Mouse (Mus musculus) forebrain, postnatal 0 days (tissue): ENCODE measurements around the gene Noct. TPM values are rescaled to one million over a fixed set of nuclear protein-coding genes. Genes with fewer than 3 reads are reported as not detected.

ENCODE experiments used
- ATAC-seq: fragments of 200-750 bp; cut with Nextera tagmentation; 2 replicates; pipeline ENCODE4 v1.8.0; 2017; ENCODE audit warnings: mild to moderate bottlenecking, moderate library complexity
- DNase-seq: peaks from one replicate; pipeline ENCODE4 v3.0.0-alpha.2; 2015
- H3K27ac ChIP-seq: fragments of 300-500 bp; sonication (generic); 2 replicates; pipeline ENCODE4 v1.5.1; 2014; ENCODE audit warnings: low read depth, mild to moderate bottlenecking, antibody characterized with exemption, low read length, moderate library complexity, mixed read lengths
- H3K27me3 ChIP-seq: fragments of 300-500 bp; sonication (generic); 2 replicates; pipeline ENCODE4 v1.6.1; 2014; ENCODE audit warnings: mild to moderate bottlenecking, low read length, mixed read lengths; ENCODE audit not compliant: insufficient read depth
- H3K36me3 ChIP-seq: fragments of 300-500 bp; sonication (generic); 2 replicates; pipeline ENCODE4 v1.6.1; 2014; ENCODE audit warnings: mild to moderate bottlenecking, moderate library complexity; ENCODE audit not compliant: insufficient read depth
- H3K4me1 ChIP-seq: fragments of 300-500 bp; sonication (generic); 2 replicates; pipeline ENCODE4 v1.6.1; 2014; ENCODE audit warnings: antibody characterized with exemption; ENCODE audit not compliant: insufficient read depth
- H3K4me2 ChIP-seq: fragments of 300-500 bp; sonication (generic); 2 replicates; pipeline ENCODE4 v1.6.1; 2014; ENCODE audit warnings: low read depth, mild to moderate bottlenecking, moderate library complexity
- H3K4me3 ChIP-seq: fragments of 300-500 bp; sonication (generic); 2 replicates; pipeline ENCODE4 v1.5.1; 2014; ENCODE audit warnings: low read depth, low read length, mixed read lengths
- H3K9ac ChIP-seq: fragments of 300-500 bp; sonication (generic); 2 replicates; pipeline ENCODE4 v1.6.1; 2014; ENCODE audit warnings: mild to moderate bottlenecking
- H3K9me3 ChIP-seq: fragments of 300-500 bp; sonication (generic); 2 replicates; pipeline ENCODE4 v1.6.1; 2016; ENCODE audit warnings: low read length
- CTCF ChIP-seq: sonication (generic); IDR thresholded peaks from 2 replicates; pipeline ENCODE4 v1.5.1; 2016; ENCODE audit warnings: antibody characterized with exemption, control low read depth, low read depth
- WGBS: fragments of 180-500 bp; shearing (Covaris S2); extraction: QIAGEN DNeasy Blood & Tissue Kit; methylation state at CpG from one replicate; pipeline ENCODE4 v1.1.7; 2014; 5-methylcytosine and 5-hydroxymethylcytosine counted together
- polyA plus RNA-seq: library from polyadenylated mRNA; unstranded; fragments of >200 nt; fragmentation: Nextera tagmentation; extraction: Ambion mirVana; gene quantifications from 2 replicates; pipeline ENCODE4 v1.2.1, GENCODE M21; 2015
- total RNA-seq: library from RNA; depleted of rRNA; stranded (reverse); fragments of >200 nt; gene quantifications from 2 replicates; pipeline ENCODE4 v1.2.3, GENCODE M21; 2014

Gene Noct
- total and polyA plus RNA-seq, 2 experiments from 2014 or later: 32.6 to 33.7 TPM

DNA sequence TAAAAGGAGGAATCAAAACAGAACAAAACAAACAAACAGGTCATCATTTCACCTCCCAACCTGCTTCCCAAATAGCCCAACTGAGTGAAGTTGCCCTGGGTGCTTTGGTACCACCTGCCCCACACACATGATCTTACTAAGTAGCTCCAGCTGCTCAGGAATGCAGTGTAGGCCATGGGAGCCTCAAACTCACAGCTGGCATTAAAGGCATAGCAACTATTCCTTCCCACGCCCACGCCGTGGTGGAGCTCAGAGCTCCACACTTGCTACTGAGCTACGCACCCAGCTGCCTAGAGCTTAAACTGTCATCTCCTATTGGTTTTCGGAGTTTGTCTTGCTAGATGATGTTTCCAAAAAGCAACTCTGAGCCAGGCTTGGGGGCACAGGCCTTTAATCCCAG is 5.0 kb upstream of the Noct start:
- 90% methylated on average over 5 of the region's 5 CpGs for WGBS
- no peak for TF ChIP-seq CTCF
- DNase-seq (no peak), ATAC-seq (no peak)
- Histone ChIP-seq H3K4me3 (no peak overlapping the region), H3K9ac (no peak overlapping the region), H3K36me3 (no peaks in the 10 kb centered on the region), H3K9me3 (no peaks in the 10 kb centered on the region), H3K4me1 (peaks cover 4% of the 10 kb centered on the region; the same call in 1 of the 2 replicates), H3K4me2 (no peak overlapping the region), H3K27me3 (no peaks in the 10 kb centered on the region), H3K27ac (no peak overlapping the region)

DNA sequence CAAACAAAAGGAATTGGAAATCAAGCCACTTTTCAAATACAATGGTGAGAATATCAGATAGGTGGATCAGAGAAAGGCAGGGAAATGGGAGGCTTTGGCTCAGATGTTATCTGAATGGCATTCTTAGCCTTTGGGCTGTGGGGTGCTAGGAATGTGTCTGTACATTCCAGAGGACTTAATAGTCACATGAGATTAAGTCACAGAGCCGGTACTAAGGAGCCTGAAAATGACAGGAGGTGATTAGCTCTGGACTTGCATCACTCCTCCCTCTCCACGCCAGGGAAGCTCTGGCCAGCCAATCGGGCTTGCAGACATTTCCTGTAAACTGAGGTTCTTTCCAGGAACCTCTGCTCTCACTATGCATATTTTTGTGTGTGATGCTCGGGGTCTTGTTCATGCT is 3.4 kb upstream of the Noct start:
- H3K4me2 ChIP-seq: no peak overlapping the region
- TF ChIP-seq CTCF: no peak
- no peaks in the 10 kb centered on the region for H3K27me3 ChIP-seq
- H3K9me3 ChIP-seq: no peaks in the 10 kb centered on the region
- DNase-seq: no peak
- no peak for ATAC-seq
- no peak overlapping the region for H3K9ac ChIP-seq
- no peak overlapping the region for H3K27ac ChIP-seq
- H3K4me1 ChIP-seq: peaks cover 8% of the 10 kb centered on the region
- H3K4me3 ChIP-seq: no peak overlapping the region
- H3K36me3 ChIP-seq: no peaks in the 10 kb centered on the region
- WGBS: 56% methylated on average over 4 of the region's 4 CpGs

DNA sequence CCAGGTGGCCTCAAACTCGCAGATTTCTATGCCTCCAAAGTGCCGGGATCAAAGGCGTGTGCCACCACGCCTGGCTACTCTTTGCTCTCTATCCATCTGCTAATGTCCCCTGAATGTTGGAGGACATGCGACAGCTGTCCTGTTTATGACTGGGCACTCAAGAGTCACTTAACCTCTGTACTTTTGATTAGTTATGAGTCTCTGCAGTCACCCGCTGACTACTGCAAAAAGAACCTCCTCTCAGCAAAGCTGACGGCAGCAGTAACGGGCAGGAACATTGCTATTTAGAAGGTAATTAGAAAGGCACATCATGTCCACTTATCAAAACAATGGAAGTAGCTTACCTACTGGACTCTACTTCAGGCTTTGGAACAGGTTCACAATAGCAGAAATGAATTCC is 2.4 kb upstream of the Noct start:
- Histone ChIP-seq H3K4me1 (peaks cover 13% of the 10 kb centered on the region), H3K4me2 (no peak overlapping the region), H3K36me3 (no peaks in the 10 kb centered on the region), H3K4me3 (no peak overlapping the region), H3K9me3 (no peaks in the 10 kb centered on the region), H3K9ac (no peak overlapping the region), H3K27ac (no peak overlapping the region), H3K27me3 (no peaks in the 10 kb centered on the region)
- DNase-seq (no peak), ATAC-seq (no peak)
- WGBS: 73% methylated on average over 8 of the region's 8 CpGs
- TF ChIP-seq CTCF: no peak

DNA sequence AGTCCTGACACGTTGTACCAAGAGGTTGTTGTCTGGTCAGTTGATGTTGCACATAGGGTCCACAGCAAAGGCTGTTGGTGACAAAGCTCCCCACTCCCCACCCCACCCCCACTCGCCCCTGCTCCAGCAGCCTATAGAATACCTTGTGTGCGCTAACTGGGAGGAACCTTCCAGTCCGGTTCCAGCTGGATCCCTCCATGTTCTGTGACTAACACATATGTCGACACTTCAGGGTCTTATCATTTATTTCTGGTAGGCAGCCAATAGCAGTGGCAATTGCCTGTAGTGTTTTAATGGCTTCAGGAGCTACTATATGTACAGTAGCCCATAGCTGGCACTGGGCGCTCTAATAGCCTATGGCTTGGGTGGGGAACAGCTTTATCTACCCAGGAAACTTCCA is 1.9 kb upstream of the Noct start:
- no peak overlapping the region for H3K4me3 ChIP-seq
- H3K36me3 ChIP-seq: no peaks in the 10 kb centered on the region
- DNase-seq: no peak
- peaks cover 13% of the 10 kb centered on the region for H3K4me1 ChIP-seq
- no peaks in the 10 kb centered on the region for H3K9me3 ChIP-seq
- no peak overlapping the region for H3K4me2 ChIP-seq
- TF ChIP-seq CTCF: no peak
- 75% methylated on average over 6 of the region's 6 CpGs for WGBS
- no peaks in the 10 kb centered on the region for H3K27me3 ChIP-seq
- no peak overlapping the region for H3K9ac ChIP-seq
- H3K27ac ChIP-seq: no peak overlapping the region
- no peak for ATAC-seq

DNA sequence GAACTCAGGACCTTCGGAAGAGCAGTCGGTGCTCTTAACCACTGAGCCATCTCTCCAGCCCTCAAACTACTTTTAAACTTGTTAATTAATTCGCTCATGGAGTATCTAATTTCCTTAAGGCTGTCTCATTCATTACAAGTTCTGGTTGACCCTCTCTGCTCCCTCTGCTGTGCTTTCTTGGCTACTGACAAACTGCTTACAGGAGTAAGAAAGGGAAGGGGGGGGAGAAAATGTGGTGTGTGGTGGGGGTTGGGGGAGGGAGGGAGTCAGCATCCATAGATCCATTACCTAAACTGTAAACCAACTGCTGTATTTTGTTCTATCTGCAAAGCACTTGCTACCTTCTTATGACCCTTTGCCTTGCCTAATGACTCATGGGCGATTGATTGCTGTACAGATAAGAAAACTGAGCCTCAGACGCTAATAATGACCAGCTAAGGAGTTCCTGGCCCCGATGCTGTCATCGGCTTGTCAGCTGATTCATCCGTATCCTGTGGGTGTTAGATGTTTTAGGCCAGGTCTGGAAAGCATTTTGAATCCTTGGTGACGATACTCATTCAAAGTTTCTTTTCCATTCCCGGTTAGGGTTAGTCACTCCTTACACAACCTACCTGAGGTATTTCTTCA is 1.3 kb upstream of the Noct start:
- Histone ChIP-seq H3K4me1 (peaks cover 13% of the 10 kb centered on the region), H3K9ac (no peak overlapping the region), H3K27ac (no peak overlapping the region), H3K36me3 (no peaks in the 10 kb centered on the region), H3K27me3 (no peaks in the 10 kb centered on the region), H3K9me3 (no peaks in the 10 kb centered on the region), H3K4me3 (no peak overlapping the region), H3K4me2 (no peak overlapping the region)
- TF ChIP-seq CTCF: no peak
- 68% methylated on average over 10 of the region's 10 CpGs for WGBS
- no peak for ATAC-seq
- no peak for DNase-seq

DNA sequence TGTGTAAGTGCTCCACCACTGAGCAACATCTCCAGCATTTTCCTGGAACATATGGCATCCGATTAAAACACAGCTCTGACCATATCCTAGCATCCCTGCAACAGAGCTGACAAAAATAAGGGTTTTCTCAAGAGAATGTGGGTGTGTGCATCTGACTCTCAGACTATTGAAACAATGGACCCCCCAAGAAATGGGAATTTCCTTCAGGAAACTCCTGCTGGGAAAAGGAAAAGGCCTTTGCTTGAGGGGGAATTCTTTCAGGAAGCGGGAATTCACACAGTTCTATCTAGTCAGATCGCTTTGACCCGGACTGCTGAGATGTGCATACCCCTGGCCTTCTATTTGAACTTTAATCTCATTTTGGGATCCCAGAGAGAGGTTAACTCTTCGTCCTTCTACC is 691 bp upstream of the Noct start:
- Histone ChIP-seq H3K27ac (no peak overlapping the region), H3K36me3 (no peaks in the 10 kb centered on the region), H3K9ac (no peak overlapping the region; the same call in 1 of the 2 replicates), H3K9me3 (no peaks in the 10 kb centered on the region), H3K4me3 (peak overlapping the region; percentile 79), H3K4me2 (peak overlapping the region; percentile 68), H3K4me1 (peaks cover 14% of the 10 kb centered on the region), H3K27me3 (no peaks in the 10 kb centered on the region)
- ATAC-seq (no peak), DNase-seq (peak; percentile 16)
- WGBS: 23% methylated on average over 5 of the region's 5 CpGs
- TF ChIP-seq CTCF: no peak

DNA sequence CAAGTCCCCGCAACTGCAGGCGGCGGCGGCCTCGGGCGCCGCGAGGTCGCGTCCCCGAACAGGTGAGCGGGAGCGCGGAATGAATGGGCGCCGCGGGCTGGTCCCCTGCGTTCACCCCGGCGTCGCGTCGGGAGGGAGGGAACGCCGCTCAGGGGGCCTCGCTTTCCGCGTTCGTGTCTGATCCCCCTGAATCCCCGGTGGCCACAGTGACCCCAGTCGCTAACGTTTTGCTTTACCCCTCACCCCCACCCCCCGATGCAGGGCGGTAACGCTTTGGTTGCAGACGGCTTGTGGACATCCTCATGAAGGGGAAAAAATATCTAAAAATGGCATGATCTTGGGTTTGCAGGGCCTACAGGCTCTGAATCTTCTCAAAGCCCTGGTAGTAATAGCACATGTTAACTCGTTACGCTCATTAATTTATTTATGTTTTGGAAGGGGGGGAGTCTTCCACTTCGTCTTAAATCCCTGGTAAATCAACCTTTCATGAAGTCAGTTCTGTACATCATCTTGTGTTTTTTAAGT is 1.0 kb downstream of the Noct start:
- H3K27me3 ChIP-seq: no peaks in the 10 kb centered on the region
- no peaks in the 10 kb centered on the region for H3K9me3 ChIP-seq
- peak overlapping the region; percentile 97 for H3K27ac ChIP-seq
- H3K4me2 ChIP-seq: peak overlapping the region; percentile 68
- under 1% methylated on average over 35 of the region's 39 CpGs for WGBS
- H3K4me1 ChIP-seq: peaks cover 19% of the 10 kb centered on the region
- ATAC-seq (no peak; the same call in 1 of the 2 replicates), DNase-seq (no peak)
- H3K9ac ChIP-seq: peak overlapping the region; percentile 87
- peak overlapping the region; percentile 79 for H3K4me3 ChIP-seq
- no peaks in the 10 kb centered on the region for H3K36me3 ChIP-seq
- no peak for TF ChIP-seq CTCF
